Mouse (Mus musculus) limb, embryonic 13.5 days (tissue): ENCODE results near the gene F9. TPM values are rescaled to one million over a fixed set of nuclear protein-coding genes. Genes with fewer than 3 reads are reported as not detected.
"Not testable (repeated sequence)": the region's sequence is repeated elsewhere in the genome, so short reads cannot be mapped to it uniquely, and the experiment has no call there.

ENCODE experiments used
- ATAC-seq: fragments of 200-750 bp; cut with Nextera tagmentation; 2 replicates; pipeline ENCODE4 v1.8.0; 2017; ENCODE audit warnings: low read depth, moderate number of reproducible peaks, moderate TSS enrichment; ENCODE audit not compliant: low FRiP score
- H3K27ac ChIP-seq: fragments of 300-500 bp; sonication (generic); 2 replicates; pipeline ENCODE4 v1.5.1; 2015; ENCODE audit warnings: inconsistent platforms, mild to moderate bottlenecking, moderate library complexity
- H3K27me3 ChIP-seq: fragments of 300-500 bp; sonication (generic); 2 replicates; pipeline ENCODE4 v1.6.1; 2015; ENCODE audit warnings: mild to moderate bottlenecking, inconsistent platforms
- H3K36me3 ChIP-seq: fragments of 300-500 bp; sonication (generic); 2 replicates; pipeline ENCODE4 v1.6.1; 2015; ENCODE audit warnings: inconsistent platforms, mild to moderate bottlenecking, moderate library complexity
- H3K4me1 ChIP-seq: fragments of 300-500 bp; sonication (generic); 2 replicates; pipeline ENCODE4 v1.6.1; 2015; ENCODE audit warnings: inconsistent platforms
- H3K4me2 ChIP-seq: fragments of 300-500 bp; sonication (generic); replicated peaks from 2 replicates; pipeline ENCODE4 v1.6.1; 2015; ENCODE audit warnings: inconsistent platforms, mild to moderate bottlenecking, moderate library complexity
- H3K4me3 ChIP-seq: fragments of 300-500 bp; sonication (generic); 2 replicates; pipeline ENCODE4 v1.5.1; 2015; ENCODE audit warnings: moderate library complexity, mild to moderate bottlenecking, inconsistent platforms
- H3K9ac ChIP-seq: fragments of 300-500 bp; sonication (generic); 2 replicates; pipeline ENCODE4 v1.6.1; 2015; ENCODE audit warnings: mild to moderate bottlenecking, inconsistent platforms
- H3K9me3 ChIP-seq: fragments of 300-500 bp; sonication (generic); 2 replicates; pipeline ENCODE4 v1.6.1; 2016; ENCODE audit warnings: inconsistent platforms
- whole genome bisulfite sequencing: fragments of 180-500 bp; shearing (Covaris S2); methylation state at CpG from one replicate; pipeline ENCODE4 v1.1.7; 2015; 5-methylcytosine and 5-hydroxymethylcytosine counted together
- polyA plus RNA-seq: library from polyadenylated mRNA; unstranded; fragments of >200 nt; fragmentation: Nextera tagmentation; extraction: Ambion mirVana; gene quantifications from 2 replicates; pipeline ENCODE4 v1.2.1, GENCODE M21; 2015

Gene F9
- polyA plus RNA-seq, result not detected in 2 replicates

GRCm38 (mm10) chrX:59999221-60000083 lies at the start of gene F9:
F9 (plus strand) TSS chrX:59999464.
- Histone ChIP-seq H3K4me1 (no peaks in the 10 kb centered on the region), H3K36me3 (no peaks in the 10 kb centered on the region), H3K9ac (no peak within 1 kb of the TSS), H3K4me2 (no peak within 1 kb of the TSS), H3K4me3 (no peak within 1 kb of the TSS), H3K27me3 (no peaks in the 10 kb centered on the region), H3K27ac (no peak within 1 kb of the TSS), H3K9me3 (no peaks in the 10 kb centered on the region)
- WGBS, result 87% methylated on average over 10 of the region's 10 CpGs
- ATAC-seq, result no peak

- not testable (repeated sequence) for H3K36me3 ChIP-seq, H3K4me3 ChIP-seq, H3K9me3 ChIP-seq, H3K9ac ChIP-seq, H3K4me2 ChIP-seq, ATAC-seq, H3K4me1 ChIP-seq, H3K27ac ChIP-seq, H3K27me3 ChIP-seq
These were observed 29.5 kb upstream of the F9 start for GRCm38 (mm10) chrX:59969767-59970166.

GRCm38 (mm10) chrX:60000084-60000443 lies 800 bp downstream of the F9 start:
- ATAC-seq, result no peak
- Histone ChIP-seq H3K4me1 (no peaks in the 10 kb centered on the region), H3K27ac (no peak overlapping the region), H3K36me3 (no peaks in the 10 kb centered on the region), H3K27me3 (no peaks in the 10 kb centered on the region), H3K4me2 (no peak overlapping the region), H3K9me3 (no peaks in the 10 kb centered on the region), H3K9ac (no peak overlapping the region), H3K4me3 (no peak overlapping the region)
- WGBS, result 81% methylated on average over 3 of the region's 3 CpGs

- Histone ChIP-seq H3K4me2 (no peak overlapping the region), H3K27ac (no peak overlapping the region), H3K9ac (no peak overlapping the region), H3K27me3 (no peaks in the 10 kb centered on the region), H3K4me3 (no peak overlapping the region), H3K4me1 (no peaks in the 10 kb centered on the region), H3K9me3 (no peaks in the 10 kb centered on the region), H3K36me3 (no peaks in the 10 kb centered on the region)
- no peak for ATAC-seq
- WGBS, result 78% methylated on average over 2 of the region's 2 CpGs
These were observed 2.2 kb downstream of the F9 start for GRCm38 (mm10) chrX:60001461-60001860.

GRCm38 (mm10) chrX:60013084-60013676 lies 13.9 kb downstream of the F9 start:
- Histone ChIP-seq H3K9ac (no peak overlapping the region), H3K4me2 (no peak overlapping the region), H3K27ac (no peak overlapping the region), H3K27me3 (no peaks in the 10 kb centered on the region), H3K4me1 (no peaks in the 10 kb centered on the region), H3K36me3 (no peaks in the 10 kb centered on the region), H3K4me3 (no peak overlapping the region), H3K9me3 (no peaks in the 10 kb centered on the region)
- no peak for ATAC-seq

- WGBS, result 89% methylated on average over 1 of the region's 1 CpGs
These were observed 15.3 kb downstream of the F9 start for GRCm38 (mm10) chrX:60014588-60014987.

GRCm38 (mm10) chrX:60021007-60021406 lies 21.7 kb downstream of the F9 start:
- H3K9ac ChIP-seq, result no peak overlapping the region
- H3K4me2 ChIP-seq, result no peak overlapping the region
- H3K27me3 ChIP-seq, result no peaks in the 10 kb centered on the region
- WGBS, result 70% methylated on average over 4 of the region's 4 CpGs
- no peak for ATAC-seq
- H3K9me3 ChIP-seq, result no peaks in the 10 kb centered on the region
- no peak overlapping the region for H3K27ac ChIP-seq
- H3K36me3 ChIP-seq, result no peaks in the 10 kb centered on the region
- no peak overlapping the region for H3K4me3 ChIP-seq
- no peaks in the 10 kb centered on the region for H3K4me1 ChIP-seq

More at GRCm38 (mm10) chrX:60014588-60014987, 15.3 kb downstream of the F9 start:
- Histone ChIP-seq H3K4me3 (no peak overlapping the region), H3K4me2 (no peak overlapping the region), H3K27me3 (no peaks in the 10 kb centered on the region), H3K9me3 (no peaks in the 10 kb centered on the region), H3K36me3 (no peaks in the 10 kb centered on the region), H3K27ac (no peak overlapping the region), H3K4me1 (no peaks in the 10 kb centered on the region), H3K9ac (no peak overlapping the region)
- ATAC-seq, result no peak

- Histone ChIP-seq H3K27ac (no peak overlapping the region), H3K4me3 (no peak overlapping the region), H3K4me1 (no peaks in the 10 kb centered on the region), H3K27me3 (no peaks in the 10 kb centered on the region), H3K36me3 (no peaks in the 10 kb centered on the region), H3K4me2 (no peak overlapping the region), H3K9ac (no peak overlapping the region), H3K9me3 (no peaks in the 10 kb centered on the region)
- ATAC-seq, result no peak
- 88% methylated on average over 2 of the region's 2 CpGs for WGBS
These were observed 22.3 kb downstream of the F9 start for GRCm38 (mm10) chrX:60021595-60021994.

GRCm38 (mm10) chrX:60026654-60027053 lies 27.4 kb downstream of the F9 start:
- H3K9ac ChIP-seq, result no peak overlapping the region
- H3K4me1 ChIP-seq, result no peaks in the 10 kb centered on the region
- no peak overlapping the region for H3K4me3 ChIP-seq
- H3K36me3 ChIP-seq, result no peaks in the 10 kb centered on the region
- H3K27me3 ChIP-seq, result no peaks in the 10 kb centered on the region
- H3K9me3 ChIP-seq, result no peaks in the 10 kb centered on the region
- no peak for ATAC-seq
- H3K4me2 ChIP-seq, result no peak overlapping the region
- no peak overlapping the region for H3K27ac ChIP-seq
- 15% methylated on average over 3 of the region's 3 CpGs for WGBS

GRCm38 (mm10) chrX:60054745-60055144 lies 55.5 kb downstream of the F9 start:
- no peaks in the 10 kb centered on the region for H3K36me3 ChIP-seq
- H3K27ac ChIP-seq, result no peak overlapping the region
- H3K4me2 ChIP-seq, result no peak overlapping the region
- H3K27me3 ChIP-seq, result no peaks in the 10 kb centered on the region
- WGBS, result 94% methylated on average over 1 of the region's 1 CpGs
- no peak overlapping the region for H3K9ac ChIP-seq
- no peaks in the 10 kb centered on the region for H3K9me3 ChIP-seq
- no peaks in the 10 kb centered on the region for H3K4me1 ChIP-seq
- ATAC-seq, result no peak
- no peak overlapping the region for H3K4me3 ChIP-seq

- WGBS, result 85% methylated on average over 9 of the region's 9 CpGs
These were observed 55.9 kb downstream of the F9 start for GRCm38 (mm10) chrX:60055185-60055584.

GRCm38 (mm10) chrX:60075359-60075758 lies 76.1 kb downstream of the F9 start:
- Histone ChIP-seq H3K4me3 (no peak overlapping the region), H3K9ac (no peak overlapping the region), H3K36me3 (no peaks in the 10 kb centered on the region), H3K4me1 (no peaks in the 10 kb centered on the region), H3K4me2 (no peak overlapping the region), H3K9me3 (no peaks in the 10 kb centered on the region), H3K27ac (no peak overlapping the region), H3K27me3 (no peaks in the 10 kb centered on the region)
- WGBS, result 81% methylated on average over 1 of the region's 1 CpGs
- ATAC-seq, result no peak

More at GRCm38 (mm10) chrX:60055185-60055584, 55.9 kb downstream of the F9 start:
- no peak for ATAC-seq
- no peaks in the 10 kb centered on the region for H3K4me1 ChIP-seq
- no peaks in the 10 kb centered on the region for H3K36me3 ChIP-seq
- no peak overlapping the region for H3K27ac ChIP-seq
- H3K9ac ChIP-seq, result no peak overlapping the region
- no peak overlapping the region for H3K4me3 ChIP-seq
- H3K4me2 ChIP-seq, result no peak overlapping the region
- H3K9me3 ChIP-seq, result no peaks in the 10 kb centered on the region
- H3K27me3 ChIP-seq, result no peaks in the 10 kb centered on the region
